Mouse (Mus musculus) c-Kit-negative CD71-positive TER-119-positive erythroid progenitor cells, embryonic 14.5 days (primary cell): ENCODE measurements around the gene Slc6a9.

ENCODE experiments used
- DNase-seq: peaks from one replicate; pipeline ENCODE4 v3.0.0-alpha.2; 2013; ENCODE audit warnings: low read depth, low spot score

The Slc6a9 gene

DNA sequence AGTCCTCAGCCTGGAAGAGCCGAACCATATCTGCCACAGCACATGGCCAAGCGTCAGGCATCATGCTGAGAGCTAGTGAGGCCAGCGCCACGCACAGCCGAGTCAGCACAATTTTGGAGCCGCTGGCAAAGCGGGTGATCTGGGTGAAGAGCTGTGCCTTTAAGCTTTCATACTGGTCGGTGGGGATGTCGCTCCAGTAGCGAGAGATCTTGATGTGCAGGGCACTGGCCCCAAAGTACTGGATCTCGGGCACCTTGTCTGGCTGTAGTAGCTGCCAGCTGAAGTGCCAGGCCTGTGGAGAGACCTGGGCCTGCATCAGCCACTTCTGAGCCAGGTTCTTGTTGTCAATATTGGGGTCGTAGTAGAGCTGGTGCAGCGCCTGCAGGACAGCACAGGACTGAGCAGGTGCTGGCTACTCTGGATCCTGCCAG, 77.8 kb downstream of the Slc6a9 start:
- DNase-seq, result no peak

DNA sequence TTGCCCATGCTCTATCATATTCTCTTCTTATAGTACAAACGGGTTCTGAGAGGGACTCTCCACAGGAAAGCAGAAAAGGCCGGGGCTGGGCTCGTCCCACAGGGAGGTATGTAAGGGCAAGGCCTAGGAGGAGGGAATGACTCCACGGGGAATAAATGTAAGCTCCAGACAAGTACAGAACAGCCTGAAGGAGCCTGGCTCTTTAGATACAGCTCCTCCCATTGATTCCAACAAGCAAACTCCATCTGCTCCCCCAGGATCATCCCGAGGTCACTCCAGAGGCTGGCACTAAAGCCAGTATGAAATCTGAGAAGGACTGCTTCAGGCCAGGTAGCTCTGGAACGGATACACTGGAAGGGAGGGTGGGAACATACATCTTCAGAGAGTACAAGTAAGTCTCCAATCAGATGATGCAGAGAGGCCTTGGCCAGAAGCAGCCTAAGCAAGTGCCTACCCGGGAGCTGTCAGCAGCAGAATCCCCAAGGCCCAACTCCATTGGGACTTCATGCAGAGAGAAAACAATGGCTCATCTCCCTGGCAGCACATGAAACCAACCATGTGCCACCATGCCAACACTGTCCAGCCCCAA, 78.5 kb downstream of the Slc6a9 start:
- DNase-seq, result no peak

DNA sequence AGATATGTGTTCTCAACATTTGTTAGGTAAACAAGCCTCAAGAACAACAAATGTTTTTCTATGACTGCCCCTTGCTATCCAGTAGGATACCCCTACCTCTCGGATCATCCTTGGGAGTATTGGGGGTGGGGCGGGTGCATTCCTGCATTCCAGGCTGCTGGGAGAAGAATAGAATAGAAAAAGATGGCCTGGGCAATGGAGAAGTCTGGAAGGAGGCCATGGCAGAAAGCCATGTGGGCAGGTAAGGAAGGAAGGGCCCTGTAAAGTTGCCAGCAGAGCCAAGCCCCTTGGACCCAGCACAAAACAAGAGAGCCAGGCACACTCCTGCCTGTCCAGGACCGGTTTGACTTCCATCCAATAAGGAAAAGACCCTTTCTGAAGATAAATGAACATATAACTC, 79.1 kb downstream of the Slc6a9 start:
- DNase-seq, result no peak

DNA sequence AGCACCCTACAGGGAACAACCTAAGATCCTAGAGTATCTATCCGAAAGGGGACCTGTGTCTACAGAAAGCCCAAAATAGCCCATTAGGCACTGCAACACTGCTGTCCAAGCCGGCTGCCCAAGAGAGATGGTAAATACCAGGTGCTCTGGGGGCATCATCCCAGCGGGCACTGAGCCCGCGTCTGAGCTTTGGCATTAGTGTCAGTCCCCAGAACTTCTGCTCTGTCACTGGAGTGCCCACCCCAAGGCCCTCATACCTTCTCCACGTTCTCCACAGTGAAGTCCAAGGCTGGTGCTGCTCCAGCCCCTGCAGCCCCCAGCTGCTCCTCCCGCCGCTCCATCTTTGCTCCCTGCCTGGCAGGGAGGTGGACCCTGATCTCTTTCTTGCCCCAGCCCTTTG, 79.7 kb downstream of the Slc6a9 start:
- DNase-seq, result no peak

DNA sequence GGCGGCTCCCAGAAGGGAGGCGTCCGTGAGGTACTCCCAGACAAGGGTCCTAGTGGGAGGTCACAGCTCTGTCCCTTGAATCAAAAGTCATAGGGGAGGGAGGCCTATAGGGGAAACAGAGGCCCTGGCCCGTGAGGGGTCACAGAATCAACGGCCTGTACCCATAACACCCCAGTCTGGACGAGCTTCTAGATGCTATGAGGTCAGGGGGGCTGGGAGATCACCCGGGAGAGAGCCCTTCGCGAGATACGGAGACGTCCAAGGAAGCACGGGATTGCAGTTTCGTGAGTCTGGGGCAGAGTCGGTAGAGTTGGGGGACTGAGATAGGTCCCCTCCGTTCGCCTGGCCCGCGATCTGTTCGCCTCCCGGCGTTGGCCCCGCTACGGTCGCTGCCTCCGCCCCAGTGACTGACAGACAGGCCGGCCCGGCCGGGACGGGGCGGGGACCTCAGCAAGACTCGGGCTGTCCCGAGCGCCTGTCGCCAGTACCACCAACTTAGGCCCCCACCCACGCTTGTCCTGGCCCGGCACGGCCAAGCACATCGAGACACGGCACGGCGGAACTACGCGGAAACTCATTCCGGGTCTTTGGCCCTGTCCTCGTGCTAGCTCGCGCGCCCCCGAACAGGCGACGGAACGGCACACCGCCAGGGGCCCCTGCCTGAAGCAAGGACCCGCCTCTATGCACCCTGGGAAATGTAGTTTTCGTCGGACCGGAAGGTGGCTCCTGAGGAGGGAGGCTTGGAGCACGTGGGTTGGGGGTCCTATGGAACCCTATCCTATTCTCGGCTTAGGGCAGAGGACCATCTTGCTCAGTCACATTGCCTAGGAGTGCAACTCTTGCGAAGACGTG, 80.5 kb downstream of the Slc6a9 start, which contains the start of gene Ipo13:
Gene Ipo13 (minus strand): TSS at position 409 of the 852 bp plus-strand sequence.
- DNase-seq, result peak; percentile 87

DNA sequence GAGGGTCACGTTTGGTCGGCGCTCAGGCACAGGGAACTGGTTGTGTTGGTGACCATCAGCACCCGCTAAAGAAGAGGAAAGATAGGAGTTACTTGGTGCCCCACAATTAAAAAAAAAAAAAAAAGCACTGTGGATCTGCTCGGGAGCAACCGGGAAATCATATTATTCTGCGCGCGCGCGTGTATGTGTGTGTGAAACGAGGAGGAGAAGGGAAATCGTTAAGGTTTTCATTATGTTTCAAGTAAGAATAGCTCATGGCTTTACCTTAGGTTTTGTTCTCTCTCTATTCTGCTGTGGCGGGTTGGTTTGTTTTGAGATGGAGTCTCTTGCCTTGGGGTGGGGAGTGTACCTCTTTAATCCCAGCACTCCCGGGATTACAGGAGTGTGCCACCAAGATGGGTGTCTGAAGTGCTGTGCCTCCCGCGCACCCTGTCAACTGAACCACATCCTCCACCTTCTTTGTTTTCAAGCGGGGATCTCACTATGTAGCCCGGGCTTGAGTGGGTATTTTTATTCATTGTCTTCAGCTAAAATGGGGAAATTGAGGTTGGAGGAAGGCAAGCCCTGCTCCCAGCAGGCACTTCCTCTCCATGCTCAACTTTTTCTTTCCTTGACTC, 81.3 kb downstream of the Slc6a9 start:
- DNase-seq, result no peak

DNA sequence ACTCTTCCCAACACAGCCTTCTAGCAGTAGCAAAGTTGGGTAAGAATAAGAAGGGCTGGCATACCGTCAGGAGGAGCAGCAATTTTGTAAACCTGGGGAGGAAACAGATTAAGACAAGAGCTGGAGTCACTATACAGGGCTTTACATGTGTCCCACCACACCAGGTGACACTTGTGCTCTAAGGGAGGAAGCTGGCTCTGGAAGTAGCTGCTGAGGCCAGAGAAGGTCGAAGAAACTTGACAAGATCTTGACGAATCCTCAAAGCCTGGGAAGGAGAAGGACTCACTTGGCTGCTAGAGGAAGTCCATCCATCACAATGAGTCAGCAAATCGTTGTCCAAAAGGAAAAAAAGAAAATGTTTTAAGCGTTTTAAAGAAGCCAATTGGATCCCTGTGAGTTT, 82.1 kb downstream of the Slc6a9 start:
- no peak for DNase-seq

DNA sequence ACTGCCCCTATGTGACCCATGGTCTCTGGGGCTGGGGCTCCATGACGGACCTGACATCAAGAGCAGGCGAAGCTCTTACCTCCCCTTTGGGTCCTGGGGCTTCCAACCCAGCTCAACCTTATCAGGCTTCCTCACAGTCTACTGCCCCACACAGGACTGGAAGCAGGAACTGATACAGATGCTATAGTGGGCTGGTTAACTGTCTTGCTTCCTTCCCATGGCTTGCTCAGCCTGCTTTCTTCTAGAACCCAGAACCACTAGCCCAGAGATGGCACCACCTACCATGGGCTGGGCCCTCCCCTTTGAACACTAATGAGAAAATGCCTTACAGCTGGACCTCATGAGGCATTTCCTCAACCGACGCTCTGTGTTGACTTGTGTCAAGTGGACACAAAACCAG, 83.1 kb downstream of the Slc6a9 start:
- DNase-seq, result no peak

DNA sequence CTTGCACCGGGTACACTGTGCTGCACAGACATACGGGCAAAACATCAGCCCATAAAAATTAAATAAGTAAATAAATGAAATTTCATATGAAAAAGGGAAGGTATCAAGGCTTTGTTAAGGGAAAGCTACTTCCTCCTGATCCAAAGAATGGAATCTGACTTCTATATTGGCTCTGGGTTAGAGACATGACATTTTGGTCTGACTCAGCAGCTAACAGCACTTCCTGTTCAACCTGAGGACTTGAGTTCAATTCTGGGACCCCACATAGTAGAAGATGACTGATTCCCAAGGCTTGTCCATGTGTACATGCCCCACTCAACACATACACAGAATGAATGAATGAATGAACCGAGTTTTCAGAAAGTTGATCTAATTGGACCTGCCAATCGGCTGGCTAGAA, 83.5 kb downstream of the Slc6a9 start:
- DNase-seq, result no peak

DNA sequence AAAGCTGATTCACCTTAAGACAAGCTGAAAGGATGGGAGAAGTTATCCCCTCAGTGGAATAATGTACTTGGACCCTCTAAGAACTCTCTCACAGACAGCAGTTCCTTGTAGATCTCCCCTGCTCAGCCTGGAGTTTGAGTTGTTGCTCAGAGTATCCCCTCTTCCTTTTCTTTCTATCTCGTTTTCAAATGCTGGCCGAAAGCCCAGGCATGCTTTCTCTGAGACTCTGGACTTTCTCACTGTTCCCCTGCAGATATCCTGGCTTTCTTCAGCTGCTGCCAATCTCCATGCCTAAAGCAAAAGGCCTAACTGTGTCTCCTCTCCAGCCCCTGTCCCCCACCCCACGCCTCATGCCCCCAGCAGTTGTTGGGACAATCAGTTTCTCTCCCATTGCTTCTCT, 84.0 kb downstream of the Slc6a9 start:
- DNase-seq, result no peak

DNA sequence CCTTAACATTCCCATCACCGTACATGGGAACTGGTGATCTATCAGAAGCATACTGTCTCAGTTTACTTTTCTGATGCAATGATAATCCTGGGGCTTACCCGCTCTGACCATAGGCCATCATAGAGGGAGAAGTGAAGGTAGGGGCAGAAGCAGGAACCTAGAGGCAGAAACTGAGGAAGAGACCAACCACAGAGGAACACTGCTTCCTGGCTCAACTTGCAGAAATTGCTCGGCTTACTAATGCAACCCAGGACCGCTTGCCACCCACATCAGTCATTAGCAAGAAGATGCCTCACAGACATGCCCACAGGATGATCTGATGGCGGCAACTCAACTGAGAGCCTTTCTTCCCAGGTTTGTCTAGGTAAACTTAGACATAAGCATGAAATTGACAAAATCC, 84.5 kb downstream of the Slc6a9 start:
- DNase-seq, result no peak

DNA sequence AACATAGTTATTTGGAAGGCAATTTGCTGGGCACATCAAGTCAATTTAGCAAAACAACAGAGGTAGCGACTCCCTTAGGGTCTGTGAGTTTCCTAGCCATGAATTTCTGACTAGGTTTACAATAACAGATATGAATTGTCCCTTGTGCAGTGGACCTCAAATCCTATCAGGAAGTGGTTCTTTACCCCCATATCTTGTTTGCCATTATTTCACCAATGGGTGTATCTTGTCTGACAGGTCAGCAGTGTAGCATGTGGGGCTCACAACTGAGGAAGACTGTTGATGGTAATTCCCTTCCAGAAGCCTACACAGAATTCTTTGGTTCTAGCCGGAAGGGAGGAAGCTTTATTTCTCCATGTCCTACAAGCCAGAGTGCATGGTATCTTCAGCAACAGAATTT, 87.1 kb downstream of the Slc6a9 start:
- no peak for DNase-seq

DNA sequence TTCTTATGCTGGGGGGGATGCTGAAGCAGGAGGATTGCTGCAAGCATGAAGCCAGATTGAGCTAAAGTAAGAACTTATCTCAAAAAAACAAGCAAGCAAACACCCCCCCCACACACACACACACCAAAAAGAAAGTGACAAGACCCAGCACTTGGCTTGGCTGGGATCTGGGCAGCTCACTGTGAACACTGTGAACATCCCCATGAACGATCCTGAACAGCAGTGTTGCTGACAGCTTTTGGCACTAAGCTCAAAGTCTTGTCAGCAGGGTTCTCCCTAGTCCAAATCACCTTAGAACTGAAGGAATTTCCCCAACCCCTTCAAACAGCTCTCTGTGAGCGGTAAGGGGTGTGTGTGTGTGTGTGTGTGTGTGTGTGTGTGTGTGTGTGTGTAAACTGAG, 89.1 kb downstream of the Slc6a9 start:
- no peak for DNase-seq
